13 mouse cellular contexts compared by ENCODE assay signal in genomic region chr4:136281097-136281496, GRCm38 (mm10). TPM values are rescaled to one million over a fixed set of nuclear protein-coding genes. Genes with fewer than 3 reads are reported as not detected.
"Had no signal": no experiment of that assay in that cellular context is flagged by ENCODE, and none has a peak within 500 bp of the region (broad histone marks: within the 10 kb centered on the region; RNA-seq: fewer than 3 reads in every experiment).

No protein-coding gene starts in this region.

- DNase-seq: kidney, postnatal 36 days; layer of hippocampus, adult 9-11 months; layer of hippocampus, postnatal 36 days; lung, embryonic 14.5 days; lung, postnatal 10 days; lung, postnatal 4 days; thymus, postnatal 36 days had no signal

- H3K9ac ChIP-seq: limb, embryonic 15.5 days; liver, embryonic 12.5 days; lung, embryonic 14.5 days; midbrain, embryonic 13.5 days; neural tube, embryonic 15.5 days had no signal

- H3K27ac ChIP-seq: limb, embryonic 15.5 days; liver, embryonic 12.5 days; midbrain, embryonic 13.5 days; neural tube, embryonic 15.5 days had no signal

- H3K36me3 ChIP-seq: limb, embryonic 15.5 days; liver, embryonic 12.5 days; midbrain, embryonic 13.5 days; neural tube, embryonic 15.5 days had no signal

- H3K4me2 ChIP-seq: limb, embryonic 15.5 days; liver, embryonic 12.5 days; lung, embryonic 14.5 days; midbrain, embryonic 13.5 days; neural tube, embryonic 15.5 days had no signal

- H3K27me3 ChIP-seq: limb, embryonic 15.5 days; midbrain, embryonic 13.5 days; neural tube, embryonic 15.5 days had no signal

- H3K9me3 ChIP-seq: limb, embryonic 15.5 days; liver, embryonic 12.5 days; midbrain, embryonic 13.5 days; neural tube, embryonic 15.5 days had no signal

- ATAC-seq: liver, embryonic 12.5 days; midbrain, embryonic 13.5 days had no signal

- H3K4me3 ChIP-seq: limb, embryonic 15.5 days; liver, embryonic 12.5 days; midbrain, embryonic 13.5 days; myocyte; neural tube, embryonic 15.5 days had no signal

RNA-seq across cellular contexts. Expression of gene Tcea3, which starts 33.6 kb away (rescaled TPM):
- total RNA-seq: megakaryocyte-erythroid progenitor cell, adult 5-6 weeks had no signal
